Mouse (Mus musculus) myocyte (in vitro differentiated cells): ENCODE results near the gene Abhd12.

Experiments used
- REST ChIP-seq: IDR thresholded peaks from one replicate; pipeline ENCODE4 v1.6.1; 2011; ENCODE audit warnings: mild to moderate bottlenecking, control low read depth, moderate library complexity; ENCODE audit not compliant: insufficient read depth, insufficient read length
- USF1 ChIP-seq: IDR thresholded peaks from one replicate; pipeline ENCODE4 v1.6.1; 2011; ENCODE audit warnings: low read depth, mild to moderate bottlenecking, control low read depth, moderate library complexity

- TF ChIP-seq USF1, result no peak
- no peak for TF ChIP-seq REST
Measured at GRCm38 (mm10) chr2:150830011-150830410, 74.5 kb downstream of the Abhd12 start.
